Mouse (Mus musculus) testis, adult 2 months (tissue): ENCODE measurements at regions not wholly inside any gene's neighbourhood (a gene's known extent, or its start where the extent isn't known, plus 50 kb on each side); places are given as distances from the start of the nearest gene placed in this dataset.

Source experiments
- CTCF ChIP-seq: fragments of 200-500 bp; IDR thresholded peaks from 2 replicates; pipeline ENCODE4 v1.5.1; 2012; ENCODE audit warnings: low read depth, mild to moderate bottlenecking, inconsistent platforms, low read length, moderate library complexity; ENCODE audit not compliant: control insufficient read depth, insufficient read depth, insufficient replicate concordance
- POLR2A ChIP-seq: fragments of 200-500 bp; IDR thresholded peaks from 2 replicates; pipeline ENCODE4 v1.6.1; 2012; ENCODE audit warnings: low read depth, mild to moderate bottlenecking, inconsistent platforms, low read length, moderate library complexity; ENCODE audit not compliant: control insufficient read depth

- TF ChIP-seq CTCF (no peak), POLR2A (no peak)
Observed at GRCm38 (mm10) chr12:57922031-57922430, 289.5 kb upstream of the Sstr1 start.
